Mouse (Mus musculus): ENCODE data around the gene Vps41.

DNA sequence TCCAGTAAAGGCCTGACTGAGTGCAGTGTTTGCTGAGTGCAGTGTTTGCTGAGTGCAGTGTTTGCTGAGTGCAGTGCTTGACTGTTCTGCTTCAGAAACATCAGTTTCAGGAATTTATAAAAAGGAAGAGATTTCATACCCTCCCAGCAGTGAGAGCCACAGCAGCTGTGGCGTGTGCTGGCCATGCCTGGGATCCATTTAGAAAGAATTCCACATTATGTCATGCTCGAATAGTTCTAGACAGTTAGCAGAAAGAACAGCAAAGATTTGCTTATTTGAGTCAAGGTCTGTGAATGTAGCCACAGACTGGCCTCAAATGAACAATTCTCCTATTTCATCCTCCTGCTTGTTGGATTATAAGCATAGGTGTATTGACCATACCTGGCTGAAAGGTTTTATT is 71.6 kb downstream of the Vps41 start:
- TF ChIP-seq POLR2A (IDR thresholded peaks at IDR 0.05; ENCODE audit: low read depth, low read length) (no peak), CTCF (IDR thresholded peaks at IDR 0.05; ENCODE audit: extremely low read depth, insufficient read length, insufficient replicate concordance, low read depth, low read length) (no peak)

Measured in small intestine, adult 2 months (tissue).